Mouse (Mus musculus) lung, postnatal 36 days (tissue): ENCODE measurements at regions not wholly inside any gene's neighbourhood (a gene's known extent, or its start where the extent isn't known, plus 50 kb on each side); places are given as distances from the start of the nearest gene placed in this dataset.

ENCODE experiments used
- DNase-seq: peaks from one replicate; pipeline ENCODE4 v3.0.0; 2022; ENCODE audit warnings: mixed read lengths

DNA sequence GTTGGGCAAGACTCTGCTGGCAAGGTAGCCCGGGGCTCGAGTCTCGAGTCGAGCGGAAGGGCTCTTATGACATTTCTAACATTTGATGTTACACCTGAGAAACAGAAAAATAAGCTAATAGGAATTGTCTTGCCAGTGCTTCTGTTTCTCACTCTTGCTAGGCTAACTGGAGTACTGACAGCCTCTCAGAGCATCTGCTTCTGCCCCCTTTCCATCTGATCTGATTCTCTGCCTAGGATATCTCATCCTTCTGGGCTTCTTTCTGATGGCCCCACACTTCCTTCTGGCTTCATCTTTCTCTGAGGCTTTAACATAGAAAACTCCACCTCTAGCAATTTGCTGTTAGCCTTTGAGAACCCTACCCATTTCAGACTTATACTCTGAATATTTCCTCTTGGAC is 95.0 kb upstream of the Arhgef9 start:
- DNase-seq = no peak

DNA sequence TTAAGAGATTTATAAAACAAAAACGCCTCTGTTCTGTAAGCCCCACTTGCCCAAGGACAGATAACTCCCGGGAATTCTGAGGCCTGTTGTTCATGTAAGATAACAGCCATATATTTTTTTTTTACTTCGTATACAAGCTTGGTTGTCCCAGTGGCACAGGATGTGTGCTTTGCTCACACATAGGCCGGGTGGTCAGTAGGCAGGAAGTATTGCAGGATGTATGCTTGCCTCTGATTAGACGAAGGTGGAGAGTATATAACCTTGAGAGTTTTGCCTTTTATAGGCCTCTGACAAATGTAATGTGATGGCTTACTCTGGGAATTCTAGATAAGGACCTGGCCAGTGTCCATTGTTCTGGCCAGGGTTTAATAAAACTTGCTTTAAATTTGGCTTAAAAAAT is 85.4 kb upstream of the Arhgef9 start:
- DNase-seq = no peak

DNA sequence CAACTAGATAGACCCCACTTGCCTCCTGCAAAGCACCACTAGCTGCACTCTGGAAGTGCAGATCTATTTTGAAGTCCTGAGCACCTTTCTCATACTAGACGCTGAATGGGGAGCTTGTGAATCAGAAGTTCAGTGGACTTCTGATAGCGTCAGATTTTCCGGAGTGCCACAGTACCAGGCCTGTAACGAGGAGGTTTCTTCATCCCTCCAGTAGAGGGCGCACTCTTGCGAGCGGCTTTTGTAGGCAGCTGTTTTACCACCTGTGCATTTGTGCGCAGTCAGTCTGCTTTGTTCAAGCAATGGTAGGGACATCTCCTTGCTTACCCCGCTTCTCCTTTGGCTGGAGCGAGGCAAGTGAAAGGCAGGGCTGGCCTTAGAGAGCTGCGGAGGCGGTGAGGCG is 56.9 kb upstream of the Arhgef9 start:
- peak; percentile 32 for DNase-seq
